Comparison of ENCODE assay signal across 9 mouse cellular contexts in genomic region chr16:30282844-30283495, GRCm38 (mm10). TPM values are rescaled to one million over a fixed set of nuclear protein-coding genes. Genes with fewer than 3 reads are reported as not detected.
DNase-seq lines count a peak whose midpoint lies in the region; ATAC-seq lines count a peak whose summit lies in the region.
"Had no signal": no experiment of that assay in that cellular context is flagged by ENCODE, and none has a peak within 500 bp of the region (broad histone marks: within the 10 kb centered on the region; RNA-seq: fewer than 3 reads in every experiment).

Gene Lrrc15, minus strand, starts transcription at chr16:30283256.

- H3K4me1 ChIP-seq in heart, embryonic 10.5 days: peaks cover 34% of the 10 kb centered on the region

- 9% methylated on average over 34 of the region's 34 CpGs for WGBS in heart, embryonic 10.5 days

- no peak for DNase-seq in heart, embryonic 10.5 days (ENCODE audit: low spot score)
- DNase-seq in heart, adult 9 months (ENCODE audit: low spot score in 2 of 2): no peak
- DNase-seq in adrenal gland, postnatal 25 days: peak; percentile 28
- peak; percentile 53 for DNase-seq in heart, postnatal 4 days
- DNase-seq in lung, postnatal 10 days: peak; percentile 65
- peak; percentile 51 for DNase-seq in testis, postnatal 10 days (ENCODE audit: low spot score)
- DNase-seq in spleen, postnatal 14 days (ENCODE audit: low spot score in 2 of 2): no peak

- no peak within 1 kb of the TSS for H3K27ac ChIP-seq in heart, embryonic 10.5 days

- no peaks in the 10 kb centered on the region for H3K9me3 ChIP-seq in heart, embryonic 10.5 days

- no peak for ATAC-seq in activated CD4-positive, CD25-positive, alpha-beta regulatory T cell, adult 4 months

- H3K36me3 ChIP-seq in heart, embryonic 10.5 days: no peaks in the 10 kb centered on the region

- peak within 1 kb of the TSS; percentile 49 for H3K4me3 ChIP-seq in heart, embryonic 10.5 days

- peaks cover 58% of the 10 kb centered on the region for H3K27me3 ChIP-seq in heart, embryonic 10.5 days (ENCODE audit: insufficient read depth, poor library complexity, severe bottlenecking)

RNA-seq across cellular contexts. Expression of gene Lrrc15, which starts in this region (rescaled TPM):
- polyA plus RNA-seq in heart, embryonic 10.5 days (2016; fragmentation: Nextera tagmentation; extraction: Ambion mirVana): 0.20 and 0.37 TPM in 2 replicates
- total RNA-seq in adrenal gland, postnatal 25 days (2021): not detected in 2 replicates
- total RNA-seq in heart, postnatal 4 days (2021): under 1 TPM; 0.70 to 0.76 TPM
- not detected for polyA plus RNA-seq in activated CD4-positive, CD25-positive, alpha-beta regulatory T cell, adult 4 months (2017; shearing (Covaris generic))
- total RNA-seq: MEL had no signal

Comparison
In these comparisons a context has a peak if more than half of its experiments do, and no peak if none do; other contexts are left out.
1. Peak in DNase-seq in adrenal gland, postnatal 25 days; RNA of the gene not detected or under 1 TPM.
2. Peak in DNase-seq in heart, postnatal 4 days; RNA of the gene not detected or under 1 TPM.
3. DNase-seq: peak in lung, postnatal 10 days (single experiment) and testis, postnatal 10 days (single experiment); none in heart, embryonic 10.5 days (single experiment), heart, adult 9 months (0 of 2) and spleen, postnatal 14 days (0 of 2).